17 mouse cellular contexts compared by ENCODE assay signal in genomic region chr10:90004882-90005281, GRCm38 (mm10).
"Had no signal": no experiment of that assay in that cellular context is flagged by ENCODE, and none has a peak within 500 bp of the region (broad histone marks: within the 10 kb centered on the region; RNA-seq: fewer than 3 reads in every experiment).

No protein-coding gene starts in this region.

- H3K36me3 ChIP-seq: kidney, embryonic 15.5 days; liver, embryonic 13.5 days; neural tube, embryonic 12.5 days; neural tube, embryonic 15.5 days had no signal

- H3K27me3 ChIP-seq: kidney, embryonic 15.5 days; liver, embryonic 13.5 days; neural tube, embryonic 12.5 days; neural tube, embryonic 15.5 days had no signal

- DNase-seq: kidney, adult 11 months; kidney, adult 8-10 months; kidney, postnatal 10 days; kidney, postnatal 36 days; layer of hippocampus, postnatal 36 days; liver, embryonic 13.5 days; lung, adult 2 months; lung, postnatal 14 days; lung, postnatal 4 days; right cerebral cortex, adult 18-20 months; right cerebral cortex, postnatal 14 days; right cerebral cortex, postnatal 4 days; thymus, postnatal 25 days had no signal

- H3K27ac ChIP-seq: kidney, embryonic 15.5 days; left cerebral cortex, adult 2 months; liver, embryonic 13.5 days; neural tube, embryonic 12.5 days; neural tube, embryonic 15.5 days had no signal

- H3K4me2 ChIP-seq: kidney, embryonic 15.5 days; liver, embryonic 13.5 days; neural tube, embryonic 12.5 days; neural tube, embryonic 15.5 days had no signal

- H3K9ac ChIP-seq: kidney, embryonic 15.5 days; liver, embryonic 13.5 days; neural tube, embryonic 12.5 days; neural tube, embryonic 15.5 days had no signal

- H3K9me3 ChIP-seq: kidney, embryonic 15.5 days; liver, embryonic 13.5 days; neural tube, embryonic 12.5 days; neural tube, embryonic 15.5 days had no signal

- H3K4me3 ChIP-seq: kidney, embryonic 15.5 days; left cerebral cortex, adult 2 months; liver, embryonic 13.5 days; neural tube, embryonic 12.5 days; neural tube, embryonic 15.5 days had no signal

- H3K4me1 ChIP-seq: kidney, embryonic 15.5 days; liver, embryonic 13.5 days; neural tube, embryonic 12.5 days; neural tube, embryonic 15.5 days had no signal
